In the genomic region with DNA sequence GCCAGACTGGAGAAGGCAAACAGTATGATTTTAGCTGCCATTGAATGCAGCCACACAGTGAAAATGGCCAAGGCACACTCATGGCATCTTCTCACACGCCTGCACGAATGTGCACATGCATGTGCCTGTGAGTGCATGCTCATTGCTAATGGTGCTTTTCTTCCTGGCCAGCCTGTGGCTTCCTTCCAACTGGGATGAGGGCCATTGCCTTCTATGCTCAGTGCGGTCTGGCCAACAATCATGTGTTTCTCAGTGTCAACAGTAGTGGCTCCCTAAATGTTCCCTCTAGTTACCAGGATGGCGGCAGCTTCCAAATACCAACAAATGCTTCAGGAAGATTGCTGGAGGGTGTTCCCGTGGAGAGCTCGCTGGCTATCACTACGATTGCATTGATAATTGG, we compare ENCODE assay signal across 18 mouse cellular contexts.
DNase-seq lines count a peak whose midpoint lies in the region; ATAC-seq lines count a peak whose summit lies in the region.
"Had no signal": no experiment of that assay in that cellular context is flagged by ENCODE, and none has a peak within 500 bp of the region (broad histone marks: within the 10 kb centered on the region; RNA-seq: fewer than 3 reads in every experiment).

No protein-coding gene starts in this region.

- no peaks in the 10 kb centered on the region for H3K4me1 ChIP-seq in megakaryocyte, embryonic 14.5 days
- H3K4me1 ChIP-seq: midbrain, embryonic 12.5 days had no signal

- peaks cover 75% of the 10 kb centered on the region for H3K9me3 ChIP-seq in megakaryocyte, embryonic 14.5 days
- H3K9me3 ChIP-seq: limb, embryonic 15.5 days; midbrain, embryonic 12.5 days had no signal

- H3K36me3 ChIP-seq in megakaryocyte, embryonic 14.5 days (replicated peaks; ENCODE audit: low read length), result no peaks in the 10 kb centered on the region
- H3K36me3 ChIP-seq: limb, embryonic 15.5 days; midbrain, embryonic 12.5 days had no signal

- intact Hi-C loops in heart, postnatal 14 days (cut with DNase I), result no loop called here
- intact Hi-C loops in heart, postnatal 25 days (cut with DNase I), result no loop called here

- peak; percentile 13 to 19 for DNase-seq in cerebellum, postnatal 36 days
- DNase-seq in cerebellum, adult 11-12 months, result no peak
- DNase-seq in heart, postnatal 14 days, result peak; percentile 6 to 25
- DNase-seq in heart, postnatal 25 days (ENCODE audit: low spot score), result no peak
- DNase-seq in thymus, postnatal 10 days (ENCODE audit: low spot score in 2 of 2), result no peak
- DNase-seq: adrenal gland, postnatal 36 days; cerebellum, adult 9-10 months; gastrocnemius, postnatal 14 days; kidney, adult 2 months; layer of hippocampus, adult 9-11 months; right cerebral cortex, postnatal 14 days had no signal

- H3K27me3 ChIP-seq in megakaryocyte, embryonic 14.5 days (replicated peaks), result no peaks in the 10 kb centered on the region
- H3K27me3 ChIP-seq: limb, embryonic 15.5 days; midbrain, embryonic 12.5 days had no signal

- ATAC-seq in megakaryocyte, adult 5-6 weeks (ENCODE audit: poor library complexity, severe bottlenecking), result no peak
- ATAC-seq: forebrain, embryonic 16.5 days; lung, postnatal 0 days had no signal

- H3K4me3 ChIP-seq in megakaryocyte, embryonic 14.5 days (replicated peaks), result peak overlapping the region; percentile 34
- H3K4me3 ChIP-seq: heart, adult 2 months; limb, embryonic 15.5 days; midbrain, embryonic 12.5 days had no signal

Comparison
In these comparisons a context has a peak if more than half of its experiments do, and no peak if none do; other contexts are left out.
1. DNase-seq: peak in cerebellum, postnatal 36 days (2 of 2) and heart, postnatal 14 days (2 of 2); none in cerebellum, adult 11-12 months (single experiment), heart, postnatal 25 days (single experiment) and thymus, postnatal 10 days (0 of 2).